Mouse (Mus musculus): ENCODE data around the gene Fam20a. TPM values are rescaled to one million over a fixed set of nuclear protein-coding genes. Genes with fewer than 3 reads are reported as not detected.

Fam20a gene
- polyA plus RNA-seq, 1 experiment from 2014 or later = 1.2 TPM

GRCm38 (mm10) chr11:109700761-109701160 is 21.3 kb downstream of the Fam20a start:
- H3K9ac ChIP-seq (replicated peaks; ENCODE audit: low read depth, low read length) = no peak overlapping the region
- H3K36me3 ChIP-seq (ENCODE audit: control insufficient read depth, insufficient read depth, low read length) = no peaks in the 10 kb centered on the region
- H3K9me3 ChIP-seq (ENCODE audit: control insufficient read depth, low read depth, low read length) = no peaks in the 10 kb centered on the region
- H3K4me1 ChIP-seq (ENCODE audit: control insufficient read depth, insufficient read depth, low read length) = no peaks in the 10 kb centered on the region
- no peak overlapping the region for H3K4me2 ChIP-seq (replicated peaks; ENCODE audit: low read depth, low read length)
- 49% methylated on average over 6 of the region's 6 CpGs for WGBS
- H3K4me3 ChIP-seq (ENCODE audit: low read depth, low read length) = no peak overlapping the region
- ATAC-seq (ENCODE audit: insufficient number of reproducible peaks, insufficient read depth, low FRiP score, low read depth) = no peak
- H3K27me3 ChIP-seq (ENCODE audit: control insufficient read depth, insufficient read depth, low read length) = no peaks in the 10 kb centered on the region
- H3K27ac ChIP-seq (ENCODE audit: low read length) = no peak overlapping the region

- Histone ChIP-seq H3K4me1 (ENCODE audit: control insufficient read depth, insufficient read depth, low read length) (no peaks in the 10 kb centered on the region), H3K27me3 (ENCODE audit: control insufficient read depth, insufficient read depth, low read length) (no peaks in the 10 kb centered on the region), H3K36me3 (ENCODE audit: control insufficient read depth, insufficient read depth, low read length) (no peaks in the 10 kb centered on the region), H3K9me3 (ENCODE audit: control insufficient read depth, low read depth, low read length) (no peaks in the 10 kb centered on the region), H3K9ac (replicated peaks; ENCODE audit: low read depth, low read length) (no peak overlapping the region), H3K4me3 (ENCODE audit: low read depth, low read length) (no peak overlapping the region), H3K27ac (ENCODE audit: low read length) (no peak overlapping the region), H3K4me2 (replicated peaks; ENCODE audit: low read depth, low read length) (no peak overlapping the region)
- WGBS = 57% methylated on average over 2 of the region's 2 CpGs
- no peak for ATAC-seq (ENCODE audit: insufficient number of reproducible peaks, insufficient read depth, low FRiP score, low read depth)
Observed at GRCm38 (mm10) chr11:109699784-109700183, 22.3 kb downstream of the Fam20a start.

DNA sequence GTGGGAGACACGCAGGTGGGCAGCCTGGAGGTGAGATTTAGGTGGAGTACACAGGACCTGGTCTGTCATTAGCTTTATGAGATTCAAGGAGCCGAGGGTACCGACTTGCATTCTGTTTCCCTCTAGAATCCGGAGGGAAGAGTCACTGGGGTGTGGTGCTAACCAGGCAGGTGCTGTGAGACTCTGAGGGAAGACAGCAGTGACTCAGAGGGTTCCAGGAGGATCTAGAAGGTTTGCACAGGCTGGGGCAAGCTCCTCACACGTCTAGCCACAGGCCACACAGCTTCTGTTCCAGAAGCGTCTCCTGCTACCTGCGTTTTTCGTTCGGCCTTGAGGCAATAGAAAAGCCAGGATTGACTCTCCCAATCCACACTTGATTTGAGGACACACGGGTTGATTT is 23.3 kb downstream of the Fam20a start:
- ATAC-seq (ENCODE audit: insufficient number of reproducible peaks, insufficient read depth, low FRiP score, low read depth) = no peak
- WGBS = 86% methylated on average over 10 of the region's 10 CpGs
- Histone ChIP-seq H3K27me3 (ENCODE audit: control insufficient read depth, insufficient read depth, low read length) (no peaks in the 10 kb centered on the region), H3K9me3 (ENCODE audit: control insufficient read depth, low read depth, low read length) (no peaks in the 10 kb centered on the region), H3K36me3 (ENCODE audit: control insufficient read depth, insufficient read depth, low read length) (no peaks in the 10 kb centered on the region), H3K27ac (ENCODE audit: low read length) (no peak overlapping the region), H3K4me2 (replicated peaks; ENCODE audit: low read depth, low read length) (no peak overlapping the region), H3K4me1 (ENCODE audit: control insufficient read depth, insufficient read depth, low read length) (no peaks in the 10 kb centered on the region), H3K9ac (replicated peaks; ENCODE audit: low read depth, low read length) (no peak overlapping the region), H3K4me3 (ENCODE audit: low read depth, low read length) (no peak overlapping the region)

DNA sequence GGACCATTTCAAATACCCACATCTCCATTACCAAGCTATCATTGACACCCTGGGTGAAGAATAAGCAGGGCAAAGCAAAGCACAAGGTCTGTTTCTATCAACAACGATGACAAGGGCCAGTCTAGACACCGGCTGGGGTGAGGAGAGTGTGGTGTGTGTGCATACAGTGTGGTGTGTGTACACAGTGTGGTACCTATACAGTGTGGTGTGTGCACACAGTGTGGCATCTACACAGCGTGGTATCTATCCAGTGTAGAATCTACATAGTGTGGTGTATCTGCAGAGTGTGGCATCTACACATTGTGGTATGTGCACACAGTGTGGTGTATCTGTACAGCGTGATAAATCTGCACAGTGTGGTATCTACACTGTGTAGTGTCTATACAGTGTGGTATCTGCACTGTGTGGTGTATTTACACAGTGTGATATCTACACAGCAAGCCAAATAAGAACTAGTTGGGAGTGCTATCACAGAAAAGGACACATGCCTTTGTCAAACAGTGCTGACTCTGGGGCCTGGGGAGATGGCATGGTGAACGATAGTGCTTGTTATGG is 24.9 kb downstream of the Fam20a start:
- H3K27ac ChIP-seq (ENCODE audit: low read length) = no peak overlapping the region
- H3K36me3 ChIP-seq (ENCODE audit: control insufficient read depth, insufficient read depth, low read length) = no peaks in the 10 kb centered on the region
- no peak overlapping the region for H3K9ac ChIP-seq (replicated peaks; ENCODE audit: low read depth, low read length)
- peak; percentile 63; the same call in 1 of the 2 replicates for ATAC-seq (ENCODE audit: insufficient number of reproducible peaks, insufficient read depth, low FRiP score, low read depth)
- no peaks in the 10 kb centered on the region for H3K27me3 ChIP-seq (ENCODE audit: control insufficient read depth, insufficient read depth, low read length)
- H3K4me1 ChIP-seq (ENCODE audit: control insufficient read depth, insufficient read depth, low read length) = no peaks in the 10 kb centered on the region
- no peaks in the 10 kb centered on the region for H3K9me3 ChIP-seq (ENCODE audit: control insufficient read depth, low read depth, low read length)
- H3K4me3 ChIP-seq (ENCODE audit: low read depth, low read length) = no peak overlapping the region
- 80% methylated on average over 5 of the region's 5 CpGs for WGBS
- no peak overlapping the region for H3K4me2 ChIP-seq (replicated peaks; ENCODE audit: low read depth, low read length)

DNA sequence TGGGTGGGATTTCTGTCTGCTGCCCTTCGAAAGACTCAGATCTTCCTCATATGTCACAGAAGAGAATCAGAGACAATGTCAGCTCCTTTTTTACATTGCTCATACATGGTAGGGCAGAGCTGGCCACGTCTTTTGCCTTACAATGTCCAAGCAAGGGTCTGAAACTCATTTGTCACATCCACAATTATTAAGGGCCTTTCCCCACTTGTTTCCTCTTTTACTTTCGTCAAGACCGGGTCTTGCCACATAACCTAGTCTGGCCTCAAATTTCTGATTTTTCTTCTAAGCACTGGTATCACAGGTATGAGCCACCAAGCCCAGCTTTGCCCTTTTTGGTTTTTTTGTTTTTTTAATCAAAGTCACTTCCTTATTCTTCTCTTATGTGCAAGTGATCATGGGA is 25.6 kb downstream of the Fam20a start:
- no peaks in the 10 kb centered on the region for H3K36me3 ChIP-seq (ENCODE audit: control insufficient read depth, insufficient read depth, low read length)
- no peak overlapping the region for H3K27ac ChIP-seq (ENCODE audit: low read length)
- no peaks in the 10 kb centered on the region for H3K9me3 ChIP-seq (ENCODE audit: control insufficient read depth, low read depth, low read length)
- H3K4me1 ChIP-seq (ENCODE audit: control insufficient read depth, insufficient read depth, low read length) = no peaks in the 10 kb centered on the region
- no peak overlapping the region for H3K9ac ChIP-seq (replicated peaks; ENCODE audit: low read depth, low read length)
- no peak overlapping the region for H3K4me3 ChIP-seq (ENCODE audit: low read depth, low read length)
- H3K27me3 ChIP-seq (ENCODE audit: control insufficient read depth, insufficient read depth, low read length) = no peaks in the 10 kb centered on the region
- 82% methylated on average over 4 of the region's 4 CpGs for WGBS
- no peak overlapping the region for H3K4me2 ChIP-seq (replicated peaks; ENCODE audit: low read depth, low read length)
- ATAC-seq (ENCODE audit: insufficient number of reproducible peaks, insufficient read depth, low FRiP score, low read depth) = no peak

DNA sequence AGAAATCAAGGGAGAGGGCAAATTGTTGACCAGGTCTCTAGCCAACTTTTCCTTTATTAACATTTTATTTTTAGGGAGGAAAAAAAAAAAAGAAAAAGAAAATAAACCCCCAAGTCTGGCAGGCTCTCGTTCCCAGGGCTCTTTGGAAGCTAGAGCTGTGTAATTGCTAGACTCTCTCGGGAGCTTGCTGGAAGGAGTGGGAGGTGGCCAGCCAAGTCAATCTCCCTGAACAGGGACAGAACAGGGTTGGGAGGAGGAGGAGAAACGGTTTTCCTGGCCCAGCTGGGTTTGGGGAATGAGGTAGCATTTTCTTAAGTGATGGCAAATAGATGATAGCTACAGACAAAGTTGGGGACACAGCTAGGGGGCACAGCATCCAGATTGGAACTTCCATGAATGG is 29.3 kb downstream of the Fam20a start:
- Histone ChIP-seq H3K4me1 (ENCODE audit: control insufficient read depth, insufficient read depth, low read length) (no peaks in the 10 kb centered on the region), H3K27ac (ENCODE audit: low read length) (no peak overlapping the region), H3K4me3 (ENCODE audit: low read depth, low read length) (no peak overlapping the region), H3K36me3 (ENCODE audit: control insufficient read depth, insufficient read depth, low read length) (no peaks in the 10 kb centered on the region), H3K4me2 (replicated peaks; ENCODE audit: low read depth, low read length) (no peak overlapping the region), H3K9me3 (ENCODE audit: control insufficient read depth, low read depth, low read length) (no peaks in the 10 kb centered on the region), H3K27me3 (ENCODE audit: control insufficient read depth, insufficient read depth, low read length) (no peaks in the 10 kb centered on the region), H3K9ac (replicated peaks; ENCODE audit: low read depth, low read length) (no peak overlapping the region)
- 41% methylated on average over 3 of the region's 3 CpGs for WGBS
- no peak for ATAC-seq (ENCODE audit: insufficient number of reproducible peaks, insufficient read depth, low FRiP score, low read depth)

GRCm38 (mm10) chr11:109689539-109689938 is 32.5 kb downstream of the Fam20a start:
- no peak for ATAC-seq (ENCODE audit: insufficient number of reproducible peaks, insufficient read depth, low FRiP score, low read depth)
- Histone ChIP-seq H3K27ac (ENCODE audit: low read length) (no peak overlapping the region), H3K4me2 (replicated peaks; ENCODE audit: low read depth, low read length) (no peak overlapping the region), H3K9me3 (ENCODE audit: control insufficient read depth, low read depth, low read length) (no peaks in the 10 kb centered on the region), H3K4me3 (ENCODE audit: low read depth, low read length) (no peak overlapping the region), H3K27me3 (ENCODE audit: control insufficient read depth, insufficient read depth, low read length) (no peaks in the 10 kb centered on the region), H3K4me1 (ENCODE audit: control insufficient read depth, insufficient read depth, low read length) (no peaks in the 10 kb centered on the region), H3K9ac (replicated peaks; ENCODE audit: low read depth, low read length) (no peak overlapping the region), H3K36me3 (ENCODE audit: control insufficient read depth, insufficient read depth, low read length) (no peaks in the 10 kb centered on the region)
- 85% methylated on average over 4 of the region's 4 CpGs for WGBS

DNA sequence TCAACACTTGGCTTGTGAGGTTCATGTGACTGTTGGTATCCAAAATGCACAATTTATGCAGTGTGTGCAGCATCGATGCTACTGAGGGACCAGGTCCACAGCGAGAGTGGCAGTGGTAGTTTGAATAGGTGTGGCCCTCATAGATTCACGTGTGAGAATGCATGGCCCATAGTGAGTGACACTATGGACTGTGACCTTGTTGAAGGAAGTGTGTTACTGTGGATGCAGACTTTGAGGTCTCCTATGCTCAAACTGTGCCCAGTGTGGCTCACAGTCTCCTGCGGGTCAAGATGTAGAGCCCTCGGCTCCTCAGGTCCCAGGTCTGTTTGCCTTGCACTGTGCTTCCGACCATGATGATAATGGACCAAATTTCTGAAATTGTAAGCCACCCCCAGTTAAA is 39.9 kb downstream of the Fam20a start:
- Histone ChIP-seq H3K36me3 (ENCODE audit: control insufficient read depth, insufficient read depth, low read length) (no peaks in the 10 kb centered on the region), H3K4me1 (ENCODE audit: control insufficient read depth, insufficient read depth, low read length) (no peaks in the 10 kb centered on the region), H3K9ac (replicated peaks; ENCODE audit: low read depth, low read length) (no peak overlapping the region), H3K27me3 (ENCODE audit: control insufficient read depth, insufficient read depth, low read length) (no peaks in the 10 kb centered on the region), H3K4me3 (ENCODE audit: low read depth, low read length) (no peak overlapping the region), H3K4me2 (replicated peaks; ENCODE audit: low read depth, low read length) (no peak overlapping the region), H3K27ac (ENCODE audit: low read length) (no peak overlapping the region), H3K9me3 (ENCODE audit: control insufficient read depth, low read depth, low read length) (no peaks in the 10 kb centered on the region)
- no peak for ATAC-seq (ENCODE audit: insufficient number of reproducible peaks, insufficient read depth, low FRiP score, low read depth)
- 92% methylated on average over 6 of the region's 6 CpGs for WGBS

- no peaks in the 10 kb centered on the region for H3K4me1 ChIP-seq (ENCODE audit: control insufficient read depth, insufficient read depth, low read length)
Observed at GRCm38 (mm10) chr11:109681556-109681955, 40.5 kb downstream of the Fam20a start.

More at GRCm38 (mm10) chr11:109681556-109681955, 40.5 kb downstream of the Fam20a start:
- H3K36me3 ChIP-seq (ENCODE audit: control insufficient read depth, insufficient read depth, low read length) = no peaks in the 10 kb centered on the region
- no peak overlapping the region for H3K4me3 ChIP-seq (ENCODE audit: low read depth, low read length)
- H3K27me3 ChIP-seq (ENCODE audit: control insufficient read depth, insufficient read depth, low read length) = no peaks in the 10 kb centered on the region
- no peak overlapping the region for H3K9ac ChIP-seq (replicated peaks; ENCODE audit: low read depth, low read length)
- H3K27ac ChIP-seq (ENCODE audit: low read length) = no peak overlapping the region
- H3K4me2 ChIP-seq (replicated peaks; ENCODE audit: low read depth, low read length) = no peak overlapping the region
- no peaks in the 10 kb centered on the region for H3K9me3 ChIP-seq (ENCODE audit: control insufficient read depth, low read depth, low read length)
- WGBS = 78% methylated on average over 3 of the region's 3 CpGs
- ATAC-seq (ENCODE audit: insufficient number of reproducible peaks, insufficient read depth, low FRiP score, low read depth) = no peak

Data from stomach, embryonic 14.5 days (tissue).